Mouse (Mus musculus) heart, postnatal 4 days (tissue): ENCODE data around the gene 1700086D15Rik. TPM values are rescaled to one million over a fixed set of nuclear protein-coding genes. Genes with fewer than 3 reads are reported as not detected.

Experiments
- DNase-seq: peaks from one replicate; pipeline ENCODE4 v3.0.0; 2021
- total RNA-seq, 2 experiments: library from RNA; stranded (reverse); gene quantifications; 2 replicates each; pipeline ENCODE4 v1.2.3; 2021

Gene 1700086D15Rik
- total RNA-seq: under 1 TPM; 0.74 to 0.81 TPM

- DNase-seq: no peak
These were observed at the start of gene 1700086D15Rik for GRCm38 (mm10) chr11:65159791-65160190. 1700086D15Rik (minus strand) TSS chr11:65159891.

GRCm38 (mm10) chr11:65209441-65209840, 49.8 kb upstream of the 1700086D15Rik start:
- peak; percentile 87 for DNase-seq

GRCm38 (mm10) chr11:65205306-65205705, 45.6 kb upstream of the 1700086D15Rik start:
- DNase-seq: peak; percentile 78

- no peak for DNase-seq
These were observed 45.0 kb upstream of the 1700086D15Rik start for GRCm38 (mm10) chr11:65204651-65205050.

GRCm38 (mm10) chr11:65203020-65203419, 43.3 kb upstream of the 1700086D15Rik start:
- no peak for DNase-seq

GRCm38 (mm10) chr11:65202236-65202635, 42.5 kb upstream of the 1700086D15Rik start:
- no peak for DNase-seq

- no peak for DNase-seq
These were observed 38.3 kb upstream of the 1700086D15Rik start for GRCm38 (mm10) chr11:65198026-65198425.

GRCm38 (mm10) chr11:65197280-65197679, 37.6 kb upstream of the 1700086D15Rik start:
- DNase-seq: peak; percentile 85

- DNase-seq: no peak
These were observed 27.3 kb upstream of the 1700086D15Rik start for GRCm38 (mm10) chr11:65186974-65187373.

GRCm38 (mm10) chr11:65185114-65185513, 25.4 kb upstream of the 1700086D15Rik start:
- no peak for DNase-seq

GRCm38 (mm10) chr11:65170121-65170750, 10.5 kb upstream of the 1700086D15Rik start:
- DNase-seq: no peak

- DNase-seq: peak; percentile 79
These were observed 3.1 kb upstream of the 1700086D15Rik start, which contains the start of gene Arhgap44 for GRCm38 (mm10) chr11:65162767-65163120. Arhgap44 (minus strand) TSS chr11:65162961.

- no peak for DNase-seq
These were observed 2.4 kb upstream of the 1700086D15Rik start for GRCm38 (mm10) chr11:65161881-65162766.

GRCm38 (mm10) chr11:65160991-65161880, 1.5 kb upstream of the 1700086D15Rik start:
- DNase-seq: no peak

GRCm38 (mm10) chr11:65158658-65158990, 1.1 kb downstream of the 1700086D15Rik start:
- no peak for DNase-seq

GRCm38 (mm10) chr11:65157966-65158657, 1.6 kb downstream of the 1700086D15Rik start:
- DNase-seq: no peak

GRCm38 (mm10) chr11:65153006-65153405, 6.7 kb downstream of the 1700086D15Rik start:
- no peak for DNase-seq

GRCm38 (mm10) chr11:65148441-65148840, 11.2 kb downstream of the 1700086D15Rik start:
- no peak for DNase-seq

GRCm38 (mm10) chr11:65142838-65143417, 16.8 kb downstream of the 1700086D15Rik start:
- DNase-seq: no peak

- no peak for DNase-seq
These were observed 20.7 kb downstream of the 1700086D15Rik start for GRCm38 (mm10) chr11:65139030-65139429.

- no peak for DNase-seq
These were observed 22.5 kb downstream of the 1700086D15Rik start for GRCm38 (mm10) chr11:65137145-65137652.
